Mouse (Mus musculus): Measurements from ENCODE around the gene Zxdb. TPM values are rescaled to one million over a fixed set of nuclear protein-coding genes. Genes with fewer than 3 reads are reported as not detected.
"Not testable (repeated sequence)": the region's sequence is repeated elsewhere in the genome, so short reads cannot be mapped to it uniquely, and the experiment has no call there.

The Zxdb gene
- 1.7 and 2.1 TPM in 2 replicates for polyA plus RNA-seq (2015; fragmentation: Nextera tagmentation; extraction: Ambion mirVana)

DNA sequence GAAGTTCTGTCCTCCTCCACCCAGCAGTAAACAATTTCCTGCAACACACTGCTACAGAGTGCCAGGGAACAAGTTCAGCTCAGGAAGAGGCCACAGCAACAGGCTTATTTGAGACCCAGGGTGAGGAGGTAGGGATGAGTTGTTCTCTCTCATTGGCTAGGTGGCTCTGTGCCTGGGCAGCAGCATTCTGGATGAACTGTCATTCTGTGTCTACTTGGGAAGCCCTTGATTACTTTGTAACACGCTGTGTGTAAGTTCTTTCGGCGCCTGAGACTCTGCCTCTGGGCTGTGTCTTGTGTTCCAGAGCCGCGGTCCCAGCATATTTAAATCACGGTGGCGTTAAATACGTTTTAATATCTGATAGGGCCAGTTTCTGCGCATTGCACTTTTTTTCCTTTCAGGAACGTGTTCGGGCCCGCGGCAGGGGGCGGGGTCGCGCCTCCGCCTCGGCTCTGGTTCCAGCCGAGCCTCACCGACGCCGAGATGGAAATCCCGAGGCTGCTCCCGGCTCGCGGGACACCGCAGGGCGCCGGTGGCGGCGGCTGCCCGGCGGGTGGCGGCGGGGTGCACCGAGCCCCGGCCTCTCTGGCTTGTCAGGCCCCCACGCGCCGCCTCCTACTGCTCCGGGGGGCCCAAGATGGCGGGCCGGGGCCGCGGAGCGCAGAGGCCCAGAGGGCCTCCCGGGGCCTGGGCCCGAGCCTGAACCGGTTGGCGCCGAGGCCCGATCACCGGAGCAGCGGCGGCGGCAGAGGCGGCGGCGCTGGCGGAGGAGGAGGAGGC is at the start of gene Zxdb:
Gene Zxdb (plus strand): TSS at position 378 of the 780 bp plus-strand sequence.
- not testable (repeated sequence) for DNase-seq (ENCODE audit: low spot score)

DNA sequence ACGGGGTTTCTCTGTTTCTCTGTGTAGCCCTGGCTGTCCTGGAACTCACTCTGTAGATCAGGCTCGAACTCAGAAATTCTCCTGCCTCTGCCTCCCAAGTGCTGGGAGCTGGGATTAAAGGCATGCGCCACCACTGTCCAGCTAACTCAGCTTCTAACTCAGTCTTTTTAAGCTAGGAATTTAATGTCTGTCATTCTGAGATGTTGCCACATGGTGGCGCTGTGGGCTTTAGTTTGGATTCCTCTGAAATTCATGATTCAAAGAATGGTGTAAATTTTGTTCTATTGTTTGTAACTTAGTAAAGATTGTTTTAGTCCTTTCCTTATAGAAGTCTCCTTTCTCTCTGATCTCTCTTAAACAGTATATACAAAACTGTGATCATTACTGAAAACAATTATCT is 49.4 kb upstream of the Zxdb start:
- DNase-seq (ENCODE audit: low spot score) = peak; percentile 58

- DNase-seq (ENCODE audit: low spot score) = not testable (repeated sequence)
Measured at GRCm38 (mm10) chrX:94681581-94681980, 42.8 kb upstream of the Zxdb start.

GRCm38 (mm10) chrX:94689593-94689992 is 34.8 kb upstream of the Zxdb start:
- not testable (repeated sequence) for DNase-seq (ENCODE audit: low spot score)

GRCm38 (mm10) chrX:94706676-94707075 is 17.7 kb upstream of the Zxdb start:
- not testable (repeated sequence) for DNase-seq (ENCODE audit: low spot score)

GRCm38 (mm10) chrX:94709752-94710151 is 14.6 kb upstream of the Zxdb start:
- not testable (repeated sequence) for DNase-seq (ENCODE audit: low spot score)

- DNase-seq (ENCODE audit: low spot score) = not testable (repeated sequence)
Measured at GRCm38 (mm10) chrX:94724972-94725569, 702 bp downstream of the Zxdb start.

GRCm38 (mm10) chrX:94725627-94726083 is 1.3 kb downstream of the Zxdb start:
- DNase-seq (ENCODE audit: low spot score) = not testable (repeated sequence)

DNA sequence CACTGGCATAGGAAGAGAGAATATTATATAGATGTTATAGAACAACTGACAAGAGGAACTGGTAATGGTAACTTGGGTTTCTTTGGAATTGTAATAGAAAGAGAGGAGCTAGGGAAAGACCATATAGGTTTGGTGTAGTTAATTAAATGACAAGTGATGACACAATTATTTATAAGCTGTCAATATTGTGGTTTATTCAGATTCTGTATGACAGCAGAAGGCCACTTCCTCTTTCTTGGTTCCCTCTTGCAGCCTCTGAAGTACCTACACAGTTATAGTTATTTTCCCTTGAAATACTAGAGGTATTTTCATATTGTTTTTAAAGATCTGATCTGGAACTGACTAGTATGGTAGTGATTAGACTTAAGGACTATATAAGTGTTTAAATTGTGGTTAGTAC is 7.2 kb downstream of the Zxdb start:
- DNase-seq (ENCODE audit: low spot score) = no peak

DNA sequence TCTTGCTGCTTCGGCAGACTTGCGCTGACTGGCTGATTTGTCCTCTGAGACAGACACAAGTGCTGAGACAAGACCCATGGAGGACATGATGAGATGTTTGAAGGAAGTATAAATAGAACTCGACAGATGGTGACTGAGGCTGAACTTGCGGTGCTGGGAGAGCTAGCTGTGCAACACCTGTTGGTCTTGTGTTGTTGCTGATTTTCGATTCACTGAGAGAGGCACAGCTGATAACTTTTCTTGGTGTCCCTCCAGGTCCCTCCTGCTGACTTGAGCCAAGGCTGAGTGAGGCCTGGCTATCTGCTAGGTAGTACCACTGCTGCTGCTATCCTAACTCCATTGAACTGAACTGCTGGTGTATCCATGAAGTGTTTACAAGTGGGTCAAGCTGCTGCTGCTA is 29.4 kb downstream of the Zxdb start:
- no peak for DNase-seq (ENCODE audit: low spot score)

GRCm38 (mm10) chrX:94759959-94760358 is 35.6 kb downstream of the Zxdb start:
- no peak for DNase-seq (ENCODE audit: low spot score)

DNA sequence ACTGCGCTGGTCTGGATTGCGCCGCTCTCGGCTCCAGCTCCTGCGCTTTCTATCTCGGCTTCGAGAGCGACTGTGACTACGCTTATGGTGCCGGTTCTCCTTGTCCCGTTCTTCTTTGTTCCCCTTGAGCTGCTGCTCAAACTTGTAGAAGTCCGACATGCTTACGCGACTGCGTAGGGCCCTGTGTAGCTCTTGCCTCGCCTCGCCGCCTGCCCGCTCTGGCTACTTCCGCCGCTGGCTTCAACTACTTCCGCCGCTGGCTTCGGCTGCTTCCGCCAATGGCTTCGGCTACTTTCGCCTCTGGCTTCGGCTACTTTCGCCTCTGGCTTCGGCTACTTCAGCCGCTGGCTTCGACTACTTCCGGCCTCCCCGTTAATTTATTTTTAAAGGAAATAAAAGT is 49.5 kb downstream of the Zxdb start:
- DNase-seq (ENCODE audit: low spot score) = no peak

Other genes with a start within 250 kb of the Zxdb start
- gene Maged1, start 182.4 kb upstream of the Zxdb start, polyA plus RNA-seq (2015; fragmentation: Nextera tagmentation; extraction: Ambion mirVana) = 86.6 and 99.0 TPM in 2 replicates
- 0.96 and 0.99 TPM in 2 replicates for gene Gspt2, start 88.5 kb upstream of the Zxdb start, polyA plus RNA-seq (2015; fragmentation: Nextera tagmentation; extraction: Ambion mirVana)

Data from thymus, postnatal 0 days (tissue).